Mouse (Mus musculus): ENCODE data around the gene Tmem88. TPM values are rescaled to one million over a fixed set of nuclear protein-coding genes. Genes with fewer than 3 reads are reported as not detected.

The Tmem88 gene
- polyA plus RNA-seq, 1 experiment from 2014 or later = 5.9 TPM

- H3K9me3 ChIP-seq (replicated peaks; ENCODE audit: control insufficient read depth, low read length, poor library complexity, severe bottlenecking) = no peaks in the 10 kb centered on the region
- no peaks in the 10 kb centered on the region for H3K27me3 ChIP-seq (ENCODE audit: control insufficient read depth, insufficient read depth, low read depth, low read length)
- no peak for ATAC-seq
- H3K4me1 ChIP-seq (ENCODE audit: control insufficient read depth, insufficient read depth, low read length) = 0 out of 2 replicates have a peak, but pooled peaks cover 2% of the 10 kb centered on the region
- no peak overlapping the region for H3K4me2 ChIP-seq (ENCODE audit: low read length)
- H3K27ac ChIP-seq (ENCODE audit: low read length) = no peak overlapping the region
- H3K4me3 ChIP-seq (ENCODE audit: low read depth, low read length) = no peak overlapping the region
- H3K9ac ChIP-seq (ENCODE audit: low read depth, low read length) = no peak overlapping the region
- 20% methylated on average over 4 of the region's 4 CpGs for WGBS
- H3K36me3 ChIP-seq (ENCODE audit: control insufficient read depth, insufficient read depth, low read length) = no peaks in the 10 kb centered on the region
These were observed 30.7 kb upstream of the Tmem88 start for GRCm38 (mm10) chr11:69428751-69429150.

GRCm38 (mm10) chr11:69426246-69426645 is 28.2 kb upstream of the Tmem88 start:
- Histone ChIP-seq H3K9ac (ENCODE audit: low read depth, low read length) (0 out of 2 replicates have a peak overlapping the region, but pooled peaks have one; percentile 11), H3K9me3 (replicated peaks; ENCODE audit: control insufficient read depth, low read length, poor library complexity, severe bottlenecking) (no peaks in the 10 kb centered on the region), H3K4me3 (ENCODE audit: low read depth, low read length) (no peak overlapping the region), H3K36me3 (ENCODE audit: control insufficient read depth, insufficient read depth, low read length) (no peaks in the 10 kb centered on the region), H3K4me1 (ENCODE audit: control insufficient read depth, insufficient read depth, low read length) (no peaks in the 10 kb centered on the region), H3K4me2 (ENCODE audit: low read length) (no peak overlapping the region), H3K27ac (ENCODE audit: low read length) (no peak overlapping the region), H3K27me3 (ENCODE audit: control insufficient read depth, insufficient read depth, low read depth, low read length) (peaks cover 16% of the 10 kb centered on the region)
- no peak for ATAC-seq
- 67% methylated on average over 2 of the region's 2 CpGs for WGBS

DNA sequence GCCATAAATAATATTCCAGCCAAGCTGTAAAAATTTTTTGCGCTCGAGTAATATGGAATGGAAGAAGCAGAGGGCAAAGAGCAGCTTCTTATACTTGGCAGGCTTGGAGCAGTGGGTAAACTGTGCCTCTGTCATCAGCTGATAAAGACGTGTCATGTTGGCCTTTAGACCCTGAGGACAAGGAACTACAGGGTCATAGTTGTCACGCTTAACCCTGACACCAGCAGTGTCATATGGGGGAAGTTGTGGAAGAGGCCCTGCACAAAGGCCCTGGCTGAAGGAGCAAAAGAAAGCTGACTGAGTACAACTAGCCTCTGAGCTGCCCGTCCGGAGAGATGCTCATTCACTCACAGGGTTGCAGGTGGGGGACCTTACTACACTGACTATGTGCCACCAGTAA is 25.9 kb upstream of the Tmem88 start:
- no peaks in the 10 kb centered on the region for H3K36me3 ChIP-seq (ENCODE audit: control insufficient read depth, insufficient read depth, low read length)
- ATAC-seq = no peak
- 85% methylated on average over 6 of the region's 6 CpGs for WGBS

DNA sequence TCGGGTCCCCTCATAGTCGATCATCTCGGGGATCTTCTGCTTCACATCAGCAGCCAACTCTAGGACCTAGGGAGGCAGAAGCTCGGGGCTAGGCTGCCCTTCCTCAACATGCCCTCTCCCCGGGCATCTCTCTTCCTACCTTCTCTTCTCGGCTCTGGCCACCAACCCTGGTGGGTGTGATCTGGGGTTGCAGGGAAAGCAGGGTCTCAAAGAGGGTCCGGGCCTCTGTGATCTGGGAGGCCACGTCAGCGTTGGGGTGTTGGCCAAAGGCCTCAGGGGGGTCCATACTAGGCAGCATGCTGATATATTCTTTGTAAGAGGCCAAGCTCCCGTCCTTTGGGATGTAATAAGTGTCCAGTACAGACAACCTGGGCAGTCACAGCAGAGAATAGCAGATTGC is 24.8 kb upstream of the Tmem88 start:
- Histone ChIP-seq H3K9ac (ENCODE audit: low read depth, low read length) (no peak overlapping the region), H3K4me3 (ENCODE audit: low read depth, low read length) (no peak overlapping the region), H3K4me2 (ENCODE audit: low read length) (no peak overlapping the region), H3K4me1 (ENCODE audit: control insufficient read depth, insufficient read depth, low read length) (peaks cover 20% of the 10 kb centered on the region), H3K9me3 (replicated peaks; ENCODE audit: control insufficient read depth, low read length, poor library complexity, severe bottlenecking) (no peaks in the 10 kb centered on the region), H3K27ac (ENCODE audit: low read length) (no peak overlapping the region), H3K27me3 (ENCODE audit: control insufficient read depth, insufficient read depth, low read depth, low read length) (peaks cover 20% of the 10 kb centered on the region), H3K36me3 (ENCODE audit: control insufficient read depth, insufficient read depth, low read length) (no peaks in the 10 kb centered on the region)
- no peak for ATAC-seq
- WGBS = 91% methylated on average over 10 of the region's 10 CpGs

More for the DNA sequence above, 25.9 kb upstream of the Tmem88 start:
- Histone ChIP-seq H3K27ac (ENCODE audit: low read length) (no peak overlapping the region), H3K4me3 (ENCODE audit: low read depth, low read length) (no peak overlapping the region), H3K4me1 (ENCODE audit: control insufficient read depth, insufficient read depth, low read length) (peaks cover 20% of the 10 kb centered on the region), H3K27me3 (ENCODE audit: control insufficient read depth, insufficient read depth, low read depth, low read length) (peaks cover 20% of the 10 kb centered on the region), H3K9ac (ENCODE audit: low read depth, low read length) (no peak overlapping the region), H3K4me2 (ENCODE audit: low read length) (no peak overlapping the region), H3K9me3 (replicated peaks; ENCODE audit: control insufficient read depth, low read length, poor library complexity, severe bottlenecking) (no peaks in the 10 kb centered on the region)

DNA sequence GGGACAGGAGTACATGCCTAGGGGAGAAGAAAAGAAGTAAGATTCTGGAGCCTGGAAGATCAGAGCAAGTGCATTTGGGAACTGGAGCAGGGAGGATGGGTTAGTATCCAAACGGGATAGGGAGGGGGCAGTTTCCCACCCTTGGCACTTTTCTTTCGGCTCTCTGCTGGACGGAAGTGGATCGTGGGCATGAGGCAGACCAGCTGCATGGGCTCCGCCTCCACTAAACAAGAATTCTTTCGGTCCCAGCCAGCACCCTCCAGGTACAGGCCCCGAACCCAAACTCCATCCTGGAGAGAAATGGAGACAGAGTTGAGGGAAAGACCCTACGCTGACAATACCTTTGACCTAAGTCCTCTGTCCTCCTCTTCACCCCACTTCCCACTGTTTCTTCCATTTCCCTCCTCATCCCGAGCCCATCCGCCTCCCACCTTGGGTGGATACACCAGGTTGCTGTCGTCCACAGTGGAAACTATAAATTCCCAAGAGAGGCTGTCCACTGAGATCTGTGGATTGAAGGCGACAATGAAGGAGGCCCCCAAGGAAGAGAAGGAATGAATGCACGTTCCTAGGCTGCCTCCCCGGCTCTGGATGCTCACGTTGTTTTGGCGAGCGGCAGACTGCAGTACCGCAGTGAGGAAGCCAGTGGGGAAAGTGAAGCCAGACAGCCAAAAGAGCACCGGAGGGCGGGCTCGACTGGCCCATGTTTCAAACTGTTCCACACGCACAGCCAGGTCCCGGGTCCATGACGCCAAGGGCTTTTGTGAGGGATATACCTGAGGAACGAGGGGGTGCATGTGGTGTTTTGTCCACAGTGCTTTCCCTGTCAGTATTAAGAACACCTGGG is 23.3 kb upstream of the Tmem88 start:
- Histone ChIP-seq H3K9ac (ENCODE audit: low read depth, low read length) (0 out of 2 replicates have a peak overlapping the region, but pooled peaks have one; percentile 23), H3K4me3 (ENCODE audit: low read depth, low read length) (no peak overlapping the region), H3K27me3 (ENCODE audit: control insufficient read depth, insufficient read depth, low read depth, low read length) (peaks cover 20% of the 10 kb centered on the region), H3K4me2 (ENCODE audit: low read length) (peak overlapping the region; percentile 65), H3K27ac (ENCODE audit: low read length) (no peak overlapping the region), H3K36me3 (ENCODE audit: control insufficient read depth, insufficient read depth, low read length) (no peaks in the 10 kb centered on the region), H3K9me3 (replicated peaks; ENCODE audit: control insufficient read depth, low read length, poor library complexity, severe bottlenecking) (no peaks in the 10 kb centered on the region), H3K4me1 (ENCODE audit: control insufficient read depth, insufficient read depth, low read length) (peaks cover 26% of the 10 kb centered on the region)
- no peak for ATAC-seq
- 12% methylated on average over 25 of the region's 25 CpGs for WGBS

- Histone ChIP-seq H3K36me3 (ENCODE audit: control insufficient read depth, insufficient read depth, low read length) (no peaks in the 10 kb centered on the region), H3K4me3 (ENCODE audit: low read depth, low read length) (peak overlapping the region; percentile 67), H3K9ac (ENCODE audit: low read depth, low read length) (peak overlapping the region; percentile 50), H3K4me2 (ENCODE audit: low read length) (peak overlapping the region; percentile 65), H3K27me3 (ENCODE audit: control insufficient read depth, insufficient read depth, low read depth, low read length) (peaks cover 20% of the 10 kb centered on the region), H3K9me3 (replicated peaks; ENCODE audit: control insufficient read depth, low read length, poor library complexity, severe bottlenecking) (no peaks in the 10 kb centered on the region), H3K4me1 (ENCODE audit: control insufficient read depth, insufficient read depth, low read length) (peaks cover 26% of the 10 kb centered on the region), H3K27ac (ENCODE audit: low read length) (no peak overlapping the region)
- no peak for ATAC-seq
- 8% methylated on average over 10 of the region's 10 CpGs for WGBS
These were observed 22.5 kb upstream of the Tmem88 start for GRCm38 (mm10) chr11:69420554-69421000.

- H3K4me3 ChIP-seq (ENCODE audit: low read depth, low read length) = peak overlapping the region; percentile 67
- no peaks in the 10 kb centered on the region for H3K36me3 ChIP-seq (ENCODE audit: control insufficient read depth, insufficient read depth, low read length)
- peak overlapping the region; percentile 65 for H3K4me2 ChIP-seq (ENCODE audit: low read length)
- ATAC-seq = no peak
- H3K4me1 ChIP-seq (ENCODE audit: control insufficient read depth, insufficient read depth, low read length) = peaks cover 26% of the 10 kb centered on the region
- WGBS = under 1% methylated on average over 28 of the region's 31 CpGs
- H3K9me3 ChIP-seq (replicated peaks; ENCODE audit: control insufficient read depth, low read length, poor library complexity, severe bottlenecking) = no peaks in the 10 kb centered on the region
- H3K27ac ChIP-seq (ENCODE audit: low read length) = no peak overlapping the region; the same call in 1 of the 2 replicates
- peak overlapping the region; percentile 50 for H3K9ac ChIP-seq (ENCODE audit: low read depth, low read length)
- H3K27me3 ChIP-seq (ENCODE audit: control insufficient read depth, insufficient read depth, low read depth, low read length) = peaks cover 20% of the 10 kb centered on the region
These were observed 21.9 kb upstream of the Tmem88 start for GRCm38 (mm10) chr11:69419813-69420553.

DNA sequence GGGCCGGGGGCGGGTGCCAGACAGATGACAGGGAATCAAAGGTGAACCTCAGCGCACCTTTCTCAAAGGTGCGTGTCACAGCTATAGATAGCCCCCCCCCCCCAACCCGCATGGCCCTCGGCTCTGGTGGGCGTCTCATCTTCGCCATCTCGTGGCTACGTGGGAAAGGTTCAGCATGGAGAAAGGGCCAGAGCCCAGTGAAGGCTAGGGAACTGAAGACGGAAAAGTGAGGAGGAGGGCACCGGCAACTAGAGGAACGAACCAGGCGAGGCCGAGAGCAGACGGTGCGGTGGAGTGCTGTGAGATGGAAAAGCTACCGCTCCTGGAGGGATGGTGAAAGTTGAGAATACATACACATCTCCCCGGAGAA is 21.4 kb upstream of the Tmem88 start:
- H3K36me3 ChIP-seq (ENCODE audit: control insufficient read depth, insufficient read depth, low read length) = no peaks in the 10 kb centered on the region
- peaks cover 20% of the 10 kb centered on the region for H3K27me3 ChIP-seq (ENCODE audit: control insufficient read depth, insufficient read depth, low read depth, low read length)
- 0% methylated on average over 19 of the region's 19 CpGs for WGBS
- peak overlapping the region; percentile 78 for H3K27ac ChIP-seq (ENCODE audit: low read length)
- H3K4me1 ChIP-seq (ENCODE audit: control insufficient read depth, insufficient read depth, low read length) = peaks cover 32% of the 10 kb centered on the region
- peak; percentile 16; the same call in 1 of the 2 replicates for ATAC-seq
- peak overlapping the region; percentile 67 for H3K4me3 ChIP-seq (ENCODE audit: low read depth, low read length)
- H3K9ac ChIP-seq (ENCODE audit: low read depth, low read length) = peak overlapping the region; percentile 50; the same call in 1 of the 2 replicates
- H3K9me3 ChIP-seq (replicated peaks; ENCODE audit: control insufficient read depth, low read length, poor library complexity, severe bottlenecking) = no peaks in the 10 kb centered on the region
- peak overlapping the region; percentile 65 for H3K4me2 ChIP-seq (ENCODE audit: low read length)

All from midbrain, embryonic 16.5 days (tissue).